Mouse (Mus musculus) thymus, adult 2 months (tissue): ENCODE results near the gene Llgl1. TPM values are rescaled to one million over a fixed set of nuclear protein-coding genes. Genes with fewer than 3 reads are reported as not detected.

Source experiments
- DNase-seq: peaks from one replicate; pipeline ENCODE4 v3.0.0; 2021
- H3K27ac ChIP-seq: fragments of 200-500 bp; 2 replicates; pipeline ENCODE4 v1.5.1; 2012; ENCODE audit warnings: low read length, control low read depth; ENCODE audit not compliant: control insufficient read depth, insufficient read depth
- H3K27me3 ChIP-seq: fragments of 200-500 bp; 2 replicates; pipeline ENCODE4 v1.6.1; 2012; ENCODE audit warnings: mild to moderate bottlenecking, low read length, moderate library complexity, mixed read lengths; ENCODE audit not compliant: control insufficient read depth, insufficient read depth
- H3K36me3 ChIP-seq: fragments of 200-500 bp; 2 replicates; pipeline ENCODE4 v1.6.1; 2012; ENCODE audit warnings: mild to moderate bottlenecking, low read length, moderate library complexity; ENCODE audit not compliant: control insufficient read depth, insufficient read depth
- H3K4me1 ChIP-seq: fragments of 200-500 bp; replicated peaks from 2 replicates; pipeline ENCODE4 v1.6.1; 2012; ENCODE audit warnings: low read length; ENCODE audit not compliant: control insufficient read depth, insufficient read depth
- H3K4me3 ChIP-seq: fragments of 200-500 bp; 2 replicates; pipeline ENCODE4 v1.5.1; 2012; ENCODE audit warnings: mild to moderate bottlenecking, low read length, control low read depth, moderate library complexity; ENCODE audit not compliant: control insufficient read depth, insufficient read depth
- CTCF ChIP-seq: fragments of 200-500 bp; IDR thresholded peaks from 2 replicates; pipeline ENCODE4 v1.5.1; 2012; ENCODE audit warnings: mild to moderate bottlenecking, control low read depth, low read length, moderate library complexity, borderline replicate concordance; ENCODE audit not compliant: control insufficient read depth, poor library complexity, insufficient read depth; ENCODE audit errors: extremely low read depth
- POLR2A ChIP-seq: fragments of 200-500 bp; IDR thresholded peaks from 2 replicates; pipeline ENCODE4 v1.6.1; 2012; ENCODE audit warnings: mild to moderate bottlenecking, low read length, control low read depth, moderate library complexity; ENCODE audit not compliant: control insufficient read depth, poor library complexity, insufficient read depth; ENCODE audit errors: extremely low read depth
- WGBS: fragments of 180-500 bp; shearing (Covaris S2); methylation state at CpG from one replicate; pipeline ENCODE4 v1.1.7; 2018; 5-methylcytosine and 5-hydroxymethylcytosine counted together
- polyA plus RNA-seq: library from polyadenylated mRNA; depleted of rRNA; stranded (reverse); fragments of >200 nt; gene quantifications from 2 replicates; pipeline ENCODE4 v1.2.3, GENCODE M21; 2012; rRNA removed

The Llgl1 gene
- polyA plus RNA-seq: 143 and 154 TPM in 2 replicates

GRCm38 (mm10) chr11:60699524-60700075, at the start of gene Llgl1:
Gene Llgl1 (plus strand): TSS chr11:60699723.
- peak; percentile 80 for DNase-seq
- 0 out of 2 replicates have a peak, but pooled peaks have one; percentile 31 for TF ChIP-seq CTCF
- TF ChIP-seq POLR2A: peak; percentile 62; the same call in 1 of the 2 replicates
- Histone ChIP-seq H3K4me3 (peak within 1 kb of the TSS; percentile 87), H3K36me3 (no peaks in the 10 kb centered on the region), H3K27ac (peak within 1 kb of the TSS; percentile 0; the same call in 1 of the 2 replicates), H3K27me3 (no peaks in the 10 kb centered on the region), H3K4me1 (peaks cover 14% of the 10 kb centered on the region)
- under 1% methylated on average over 67 of the region's 73 CpGs for WGBS

- no peaks in the 10 kb centered on the region for H3K27me3 ChIP-seq
- peaks cover 14% of the 10 kb centered on the region for H3K4me1 ChIP-seq
- H3K27ac ChIP-seq: no peak overlapping the region
- H3K36me3 ChIP-seq: no peaks in the 10 kb centered on the region
- WGBS: 82% methylated on average over 1 of the region's 1 CpGs
- TF ChIP-seq CTCF (no peak), POLR2A (no peak)
- no peak for DNase-seq
- H3K4me3 ChIP-seq: no peak overlapping the region
Observed at GRCm38 (mm10) chr11:60696165-60696564, 3.4 kb upstream of the Llgl1 start.

DNA sequence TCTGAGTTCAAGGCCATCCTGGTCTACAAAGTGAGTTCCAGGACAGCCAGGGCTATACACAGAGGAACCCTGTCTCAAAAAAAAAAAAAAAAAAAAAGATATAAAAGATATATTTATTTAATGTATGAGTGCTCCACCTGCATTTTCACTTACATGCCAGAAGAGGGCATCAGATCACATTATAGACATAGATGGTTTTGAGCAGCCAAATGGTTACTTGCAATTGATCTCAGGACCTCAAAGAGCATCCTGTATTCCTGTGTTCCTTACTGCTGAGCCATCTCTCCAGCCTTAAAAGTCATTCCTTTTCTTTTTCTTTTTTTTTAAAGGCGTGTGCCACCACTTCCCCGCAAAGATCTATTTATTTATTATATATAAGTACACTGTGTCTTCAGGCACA, 2.0 kb upstream of the Llgl1 start:
- peaks cover 14% of the 10 kb centered on the region for H3K4me1 ChIP-seq
- no peak overlapping the region for H3K4me3 ChIP-seq
- no peaks in the 10 kb centered on the region for H3K27me3 ChIP-seq
- H3K36me3 ChIP-seq: no peaks in the 10 kb centered on the region
- H3K27ac ChIP-seq: no peak overlapping the region
- 52% methylated on average over 2 of the region's 2 CpGs for WGBS
- TF ChIP-seq CTCF: no peak
- no peak for TF ChIP-seq POLR2A
- no peak for DNase-seq

- 6% methylated on average over 22 of the region's 22 CpGs for WGBS
- peak overlapping the region; percentile 0; the same call in 1 of the 2 replicates for H3K27ac ChIP-seq
- no peaks in the 10 kb centered on the region for H3K27me3 ChIP-seq
- peak; percentile 56 for DNase-seq
- H3K36me3 ChIP-seq: no peaks in the 10 kb centered on the region
- TF ChIP-seq POLR2A (no peak), CTCF (no peak)
- H3K4me1 ChIP-seq: peaks cover 14% of the 10 kb centered on the region
- peak overlapping the region; percentile 87 for H3K4me3 ChIP-seq
Observed at GRCm38 (mm10) chr11:60698806-60699523, 558 bp upstream of the Llgl1 start.

GRCm38 (mm10) chr11:60700320-60701185, 1.0 kb downstream of the Llgl1 start:
- no peak for DNase-seq
- Histone ChIP-seq H3K36me3 (no peaks in the 10 kb centered on the region), H3K4me1 (peaks cover 14% of the 10 kb centered on the region), H3K4me3 (peak overlapping the region; percentile 87), H3K27ac (no peak overlapping the region), H3K27me3 (no peaks in the 10 kb centered on the region)
- TF ChIP-seq POLR2A (no peak), CTCF (no peak)
- WGBS: 50% methylated on average over 12 of the region's 12 CpGs

DNA sequence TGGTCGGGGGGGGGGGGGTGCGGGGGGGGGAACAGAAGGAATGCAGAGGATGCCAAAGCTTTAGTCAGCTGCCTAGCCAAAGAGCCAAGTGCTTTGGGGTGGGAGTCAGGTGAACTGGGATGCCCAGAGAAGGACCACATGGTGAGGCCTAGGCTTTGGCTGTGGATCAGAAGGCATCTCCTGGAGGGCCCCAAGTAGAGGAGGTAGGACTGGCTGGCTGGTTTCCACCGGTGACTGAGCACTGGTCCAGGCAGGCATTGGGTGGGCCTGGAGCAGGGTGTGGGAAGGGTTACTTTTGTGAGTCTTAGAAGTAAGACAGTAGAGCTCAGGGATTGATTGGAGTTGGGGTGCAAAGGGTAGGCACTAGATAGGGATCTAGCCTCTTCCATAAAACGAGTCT, 2.1 kb downstream of the Llgl1 start:
- Histone ChIP-seq H3K4me3 (no peak overlapping the region), H3K36me3 (peaks cover under 1% of the 10 kb centered on the region; the same call in 1 of the 2 replicates), H3K27ac (no peak overlapping the region), H3K27me3 (no peaks in the 10 kb centered on the region), H3K4me1 (peaks cover 14% of the 10 kb centered on the region)
- no peak for DNase-seq
- 95% methylated on average over 4 of the region's 4 CpGs for WGBS
- no peak for TF ChIP-seq POLR2A
- no peak for TF ChIP-seq CTCF
